Mouse (Mus musculus) erythroblast, embryonic 14.5 days (primary cell): ENCODE data around the gene Gde1. TPM values are rescaled to one million over a fixed set of nuclear protein-coding genes. Genes with fewer than 3 reads are reported as not detected.

Source experiments
- H3K27me3 ChIP-seq: 2 replicates; pipeline ENCODE4 v1.6.1; 2012; ENCODE audit warnings: inconsistent platforms; ENCODE audit not compliant: control insufficient read depth
- H3K36me3 ChIP-seq: 2 replicates; pipeline ENCODE4 v1.6.1; 2012; ENCODE audit warnings: mild to moderate bottlenecking, inconsistent platforms; ENCODE audit not compliant: control insufficient read depth
- H3K4me1 ChIP-seq: 2 replicates; pipeline ENCODE4 v1.6.1; 2012; ENCODE audit warnings: inconsistent platforms; ENCODE audit not compliant: control insufficient read depth
- H3K4me3 ChIP-seq: replicated peaks from 2 replicates; pipeline ENCODE3; 2012; ENCODE audit warnings: moderate library complexity, mild to moderate bottlenecking, inconsistent platforms
- H3K9me3 ChIP-seq: 2 replicates; pipeline ENCODE4 v1.6.1; 2012; ENCODE audit warnings: low read length, inconsistent platforms, mixed read lengths; ENCODE audit not compliant: control insufficient read depth
- GATA1 ChIP-seq: IDR thresholded peaks from 2 replicates; pipeline ENCODE4 v1.6.1; 2012; ENCODE audit warnings: low read length, inconsistent platforms, mixed read lengths
- TAL1 ChIP-seq: IDR thresholded peaks from 3 replicates; pipeline ENCODE4 v1.6.1; 2012; ENCODE audit warnings: low read length, inconsistent platforms, mixed read lengths
- polyA plus RNA-seq: library from polyadenylated mRNA; stranded (reverse); fragments of >175 nt; gene quantifications from 2 replicates; pipeline ENCODE4 v1.2.3, GENCODE M21; 2012

Gene Gde1
- polyA plus RNA-seq, 1 experiment, result 7.3 TPM

- Histone ChIP-seq H3K9me3 (no peaks in the 10 kb centered on the region), H3K27me3 (no peaks in the 10 kb centered on the region), H3K36me3 (no peaks in the 10 kb centered on the region), H3K4me1 (no peaks in the 10 kb centered on the region), H3K4me3 (no peak overlapping the region)
- no peak for TF ChIP-seq TAL1
- TF ChIP-seq GATA1, result no peak
These were observed 56.2 kb downstream of the Gde1 start for GRCm38 (mm10) chr7:118649328-118649727.

GRCm38 (mm10) chr7:118646237-118646636, 59.3 kb downstream of the Gde1 start:
- Histone ChIP-seq H3K4me1 (no peaks in the 10 kb centered on the region), H3K9me3 (no peaks in the 10 kb centered on the region), H3K36me3 (no peaks in the 10 kb centered on the region), H3K4me3 (no peak overlapping the region), H3K27me3 (no peaks in the 10 kb centered on the region)
- TF ChIP-seq GATA1 (no peak), TAL1 (no peak)

Other genes with a start within 250 kb of the Gde1 start
- gene Itpripl2, start 213.8 kb downstream of the Gde1 start, polyA plus RNA-seq, result not detected in 2 replicates
- 0.80 and 2.4 TPM in 2 replicates for gene Coq7, start 172.4 kb downstream of the Gde1 start, polyA plus RNA-seq
- not detected in 2 replicates for gene Tmc7, start 121.0 kb downstream of the Gde1 start, polyA plus RNA-seq
- not detected in 2 replicates for gene Tmc5, start 108.5 kb downstream of the Gde1 start, polyA plus RNA-seq
- gene Ccp110, start 6.8 kb upstream of the Gde1 start, polyA plus RNA-seq, result 0.18 and 0.22 TPM in 2 replicates
- gene Vps35l, start 34.4 kb upstream of the Gde1 start, polyA plus RNA-seq, result 1.1 and 1.2 TPM in 2 replicates
- 0.01 and 0.02 TPM in 2 replicates for gene Iqck, start 150.0 kb upstream of the Gde1 start, polyA plus RNA-seq
- gene Knop1, start 150.5 kb upstream of the Gde1 start, polyA plus RNA-seq, result 0.68 and 1.1 TPM in 2 replicates